Mouse (Mus musculus): ENCODE data around the gene Cspg5.

- no peak for TF ChIP-seq CTCF (IDR thresholded peaks at IDR 0.05; ENCODE audit: low read depth)
- TF ChIP-seq EP300 (optimal IDR thresholded peaks at IDR 0.05), result no peak
These were observed 1.5 kb downstream of the Cspg5 start for GRCm38 (mm10) chr9:110244889-110245589.
